ENCODE assay signal across 23 mouse cellular contexts in genomic region chr11:89898516-89898915, GRCm38 (mm10).
DNase-seq lines count a peak whose midpoint lies in the region; ATAC-seq and TF ChIP-seq lines count a peak whose summit lies in the region.
"Had no signal": no experiment of that assay in that cellular context is flagged by ENCODE, and none has a peak within 500 bp of the region (broad histone marks: within the 10 kb centered on the region; RNA-seq: fewer than 3 reads in every experiment).

No protein-coding gene starts in this region.

- DNase-seq in hindbrain, embryonic 10.5 days (ENCODE audit: low spot score): no peak
- DNase-seq in brain, embryonic 14.5 days (ENCODE audit: low read depth): peak; percentile 85
- DNase-seq in right cerebral cortex, postnatal 36 days (ENCODE audit: low spot score in 2 of 2): no peak
- DNase-seq in heart, adult 11 months: no peak
- no peak for DNase-seq in heart, postnatal 25 days (ENCODE audit: low spot score)
- DNase-seq: cerebellum, adult 11-12 months; cerebellum, postnatal 10 days; gastrocnemius, postnatal 36 days; heart, postnatal 36 days; kidney, adult 8-10 months; kidney, postnatal 10 days; left cerebral cortex, postnatal 4 days; right cerebral cortex, adult 18-20 months; thymus, adult 18-20 months; thymus, postnatal 36 days had no signal

- no peak overlapping the region for H3K9ac ChIP-seq in hindbrain, embryonic 12.5 days
- no peak overlapping the region for H3K9ac ChIP-seq in forebrain, embryonic 16.5 days (replicated peaks; ENCODE audit: low read depth, low read length)
- H3K9ac ChIP-seq in midbrain, embryonic 15.5 days: no peak overlapping the region
- H3K9ac ChIP-seq: intestine, embryonic 15.5 days; limb, embryonic 15.5 days; liver, embryonic 15.5 days had no signal

- no peaks in the 10 kb centered on the region for H3K36me3 ChIP-seq in hindbrain, embryonic 12.5 days
- H3K36me3 ChIP-seq in hindbrain, embryonic 10.5 days: no peaks in the 10 kb centered on the region
- no peaks in the 10 kb centered on the region for H3K36me3 ChIP-seq in forebrain, embryonic 16.5 days (ENCODE audit: control insufficient read depth, insufficient read depth)
- no peaks in the 10 kb centered on the region for H3K36me3 ChIP-seq in midbrain, embryonic 15.5 days (replicated peaks)
- H3K36me3 ChIP-seq: embryonic facial prominence, embryonic 10.5 days; intestine, embryonic 15.5 days; limb, embryonic 15.5 days; liver, embryonic 15.5 days had no signal

- no peak for TF ChIP-seq CTCF in brain, embryonic 14.5 days (IDR thresholded peaks at IDR 0.05; ENCODE audit: borderline replicate concordance, extremely low read depth, insufficient read depth, insufficient read length)

- no peak overlapping the region for H3K4me2 ChIP-seq in hindbrain, embryonic 12.5 days (replicated peaks)
- no peak overlapping the region for H3K4me2 ChIP-seq in forebrain, embryonic 16.5 days (ENCODE audit: low read length)
- no peak overlapping the region for H3K4me2 ChIP-seq in midbrain, embryonic 15.5 days
- H3K4me2 ChIP-seq: intestine, embryonic 15.5 days; limb, embryonic 15.5 days; liver, embryonic 15.5 days had no signal

- no peak for TF ChIP-seq POLR2A in brain, embryonic 14.5 days (IDR thresholded peaks at IDR 0.05; ENCODE audit: borderline replicate concordance, extremely low read depth, insufficient read depth, insufficient read length, poor library complexity, severe bottlenecking)

- 54% methylated on average over 4 of the region's 4 CpGs for WGBS in hindbrain, embryonic 12.5 days
- WGBS in hindbrain, embryonic 10.5 days: 78% methylated on average over 4 of the region's 4 CpGs
- 5% methylated on average over 4 of the region's 4 CpGs for WGBS in forebrain, embryonic 16.5 days
- 25% methylated on average over 4 of the region's 4 CpGs for WGBS in midbrain, embryonic 15.5 days

- H3K9me3 ChIP-seq in hindbrain, embryonic 12.5 days (replicated peaks): no peaks in the 10 kb centered on the region
- H3K9me3 ChIP-seq in hindbrain, embryonic 10.5 days: no peaks in the 10 kb centered on the region
- H3K9me3 ChIP-seq in forebrain, embryonic 16.5 days (ENCODE audit: control insufficient read depth, low read length): no peaks in the 10 kb centered on the region
- no peaks in the 10 kb centered on the region for H3K9me3 ChIP-seq in midbrain, embryonic 15.5 days
- H3K9me3 ChIP-seq: embryonic facial prominence, embryonic 10.5 days; intestine, embryonic 15.5 days; limb, embryonic 15.5 days; liver, embryonic 15.5 days had no signal

- no peak overlapping the region for H3K27ac ChIP-seq in hindbrain, embryonic 12.5 days
- H3K27ac ChIP-seq in hindbrain, embryonic 10.5 days: no peak overlapping the region
- no peak overlapping the region for H3K27ac ChIP-seq in forebrain, embryonic 16.5 days (ENCODE audit: low read length)
- no peak overlapping the region for H3K27ac ChIP-seq in midbrain, embryonic 15.5 days
- H3K27ac ChIP-seq: embryonic facial prominence, embryonic 10.5 days; intestine, embryonic 15.5 days; limb, embryonic 15.5 days; liver, embryonic 15.5 days; macrophage had no signal

- H3K27me3 ChIP-seq in hindbrain, embryonic 12.5 days: no peaks in the 10 kb centered on the region
- no peaks in the 10 kb centered on the region for H3K27me3 ChIP-seq in hindbrain, embryonic 10.5 days (ENCODE audit: insufficient read depth, poor library complexity, severe bottlenecking)
- H3K27me3 ChIP-seq in forebrain, embryonic 16.5 days (replicated peaks; ENCODE audit: control insufficient read depth, insufficient read depth, low read length): no peaks in the 10 kb centered on the region
- no peaks in the 10 kb centered on the region for H3K27me3 ChIP-seq in midbrain, embryonic 15.5 days (replicated peaks)
- H3K27me3 ChIP-seq: intestine, embryonic 15.5 days; limb, embryonic 15.5 days; liver, embryonic 15.5 days had no signal

- peak; percentile 72 for ATAC-seq in hindbrain, embryonic 12.5 days (ENCODE audit: low FRiP score)
- peak; percentile 57; the same call in 1 of the 2 replicates for ATAC-seq in forebrain, embryonic 16.5 days
- ATAC-seq in midbrain, embryonic 15.5 days (replicated peaks): peak; percentile 58
- ATAC-seq: intestine, embryonic 15.5 days had no signal

- H3K4me1 ChIP-seq in hindbrain, embryonic 12.5 days: 0 out of 2 replicates have a peak, but pooled peaks cover 3% of the 10 kb centered on the region
- H3K4me1 ChIP-seq in hindbrain, embryonic 10.5 days (replicated peaks): no peaks in the 10 kb centered on the region
- peaks cover 13% of the 10 kb centered on the region for H3K4me1 ChIP-seq in forebrain, embryonic 16.5 days (replicated peaks; ENCODE audit: control insufficient read depth, insufficient read depth, low read length)
- peaks cover 10% of the 10 kb centered on the region for H3K4me1 ChIP-seq in midbrain, embryonic 15.5 days
- H3K4me1 ChIP-seq: embryonic facial prominence, embryonic 10.5 days; intestine, embryonic 15.5 days; limb, embryonic 15.5 days; liver, embryonic 15.5 days had no signal

- no peak overlapping the region for H3K4me3 ChIP-seq in hindbrain, embryonic 12.5 days
- H3K4me3 ChIP-seq in hindbrain, embryonic 10.5 days: no peak overlapping the region
- no peak overlapping the region for H3K4me3 ChIP-seq in forebrain, embryonic 16.5 days (replicated peaks; ENCODE audit: low read length)
- H3K4me3 ChIP-seq in midbrain, embryonic 15.5 days: no peak overlapping the region
- H3K4me3 ChIP-seq: embryonic facial prominence, embryonic 10.5 days; intestine, embryonic 15.5 days; limb, embryonic 15.5 days; liver, embryonic 15.5 days had no signal

- intact Hi-C loops in heart, postnatal 25 days (cut with DNase I): no loop called here
